Mouse (Mus musculus) effector memory CD4-positive, alpha-beta T cell, adult 7 months (primary cell): ENCODE data around the gene Olfr533. TPM values are rescaled to one million over a fixed set of nuclear protein-coding genes. Genes with fewer than 3 reads are reported as not detected.

Source experiments
- polyA plus RNA-seq: library from polyadenylated mRNA; unstranded; fragments of 100-300 nt; shearing (Covaris generic); gene quantifications from one replicate; pipeline ENCODE4 v1.2.1, GENCODE M21; 2017

Olfr533 gene
- not detected for polyA plus RNA-seq

DNA sequence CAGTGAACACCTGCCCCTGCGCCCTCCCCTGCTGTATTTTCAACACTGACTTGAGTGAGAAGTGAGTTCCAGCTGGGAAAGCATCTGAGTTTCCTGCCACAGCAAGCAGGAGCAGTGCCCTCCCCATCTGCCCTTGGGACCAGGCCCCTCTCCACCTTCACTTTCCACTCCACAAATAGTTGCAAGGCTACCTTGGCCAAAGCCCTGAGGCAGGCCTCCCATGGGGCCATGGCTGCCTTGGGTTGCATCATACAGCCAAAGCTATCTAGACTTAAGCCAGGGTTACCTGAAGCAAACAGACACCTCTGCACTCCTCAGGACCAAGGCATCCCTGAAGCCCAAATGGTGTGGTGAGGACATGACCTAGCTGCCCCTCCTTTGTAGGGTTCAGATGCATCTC, at the start of gene Olfr533:
TSS of gene Olfr533 (plus strand) at position 301 of the 400 bp plus-strand sequence.

GRCm38 (mm10) chr7:140421539-140421938, 41.6 kb upstream of the Olfr533 start, which contains the start of gene Olfr532:
TSS of gene Olfr532 (minus strand) at chr7:140421639.

DNA sequence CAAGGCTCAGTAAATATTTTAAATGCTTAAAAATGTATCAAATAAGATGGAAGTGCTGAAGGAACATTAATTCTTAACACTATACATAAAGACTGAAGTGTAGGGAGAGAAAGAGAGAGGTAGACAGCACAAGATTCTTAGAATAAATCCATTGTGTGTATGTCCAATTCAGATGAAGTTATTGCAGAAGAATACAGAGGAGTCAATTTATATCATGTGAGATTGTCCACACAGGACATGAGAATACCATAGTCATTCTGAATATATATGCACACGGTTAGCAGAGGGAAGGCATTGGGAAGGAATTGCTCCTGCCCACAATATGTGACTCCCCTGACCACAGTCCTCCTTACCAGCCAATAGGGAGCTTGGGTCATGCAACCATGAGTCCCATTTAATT, 20.7 kb downstream of the Olfr533 start, which contains the start of gene Olfr535:
TSS of gene Olfr535 (plus strand) at position 301 of the 400 bp plus-strand sequence.

DNA sequence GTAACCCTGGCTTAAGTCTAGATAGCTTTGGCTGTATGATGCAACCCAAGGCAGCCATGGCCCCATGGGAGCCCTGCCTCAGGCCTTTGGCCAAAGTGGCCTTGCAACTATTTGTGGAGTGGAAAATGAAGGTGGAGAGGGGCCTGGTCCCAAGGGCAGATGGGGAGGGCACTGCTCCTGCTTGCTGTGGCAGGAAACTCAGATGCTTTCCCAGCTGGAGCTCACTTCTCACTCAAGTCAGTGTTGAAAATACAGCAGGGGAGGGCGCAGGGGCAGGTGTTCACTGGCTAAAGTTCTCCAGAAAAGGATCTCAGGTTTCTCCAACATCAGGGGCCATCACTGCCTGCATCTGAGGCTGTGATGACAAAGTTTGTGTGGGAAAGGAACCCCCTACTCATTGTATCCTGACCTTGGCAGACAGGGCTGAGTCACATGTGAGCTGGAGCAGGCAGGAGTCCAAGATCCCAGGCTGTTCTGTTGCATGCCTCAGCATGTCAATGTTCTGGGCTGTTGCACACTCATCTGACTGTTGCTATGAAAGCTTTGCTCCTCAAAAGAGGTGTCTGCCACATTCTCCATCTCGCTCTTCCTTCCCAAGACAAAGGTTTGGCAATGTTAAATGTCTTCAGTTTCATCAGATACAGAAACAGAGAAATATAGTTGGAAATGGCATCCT, 44.3 kb downstream of the Olfr533 start, which contains the start of gene Olfr536:
TSS of gene Olfr536 (minus strand) at position 51 of the 676 bp plus-strand sequence.

Other genes starting within 250 kb of the Olfr533 start
- 2.2 TPM for gene Cd163l1, start 245.1 kb upstream of the Olfr533 start, polyA plus RNA-seq
- gene 5830411N06Rik, start 216.1 kb upstream of the Olfr533 start, polyA plus RNA-seq, result 18.7 TPM
- gene Olfr525, start 142.5 kb upstream of the Olfr533 start, polyA plus RNA-seq, result 0.32 TPM
- gene Olfr527, start 129.4 kb upstream of the Olfr533 start, polyA plus RNA-seq, result not detected
- gene Olfr60, start 101.7 kb upstream of the Olfr533 start, polyA plus RNA-seq, result not detected
- gene Olfr530, start 87.0 kb upstream of the Olfr533 start, polyA plus RNA-seq, result 1.5 TPM
- gene Olfr531, start 60.5 kb upstream of the Olfr533 start, polyA plus RNA-seq, result not detected
- gene Olfr532, start 41.7 kb upstream of the Olfr533 start, polyA plus RNA-seq, result 0.10 TPM
- gene Olfr535, start 20.8 kb downstream of the Olfr533 start, polyA plus RNA-seq, result not detected
- gene Olfr536, start 44.0 kb downstream of the Olfr533 start, polyA plus RNA-seq, result not detected
- not detected for gene Olfr538, start 104.5 kb downstream of the Olfr533 start, polyA plus RNA-seq
- gene Olfr46, start 137.9 kb downstream of the Olfr533 start, polyA plus RNA-seq, result 0.05 TPM
- gene Olfr61, start 165.6 kb downstream of the Olfr533 start, polyA plus RNA-seq, result not detected
- not detected for gene Olfr53, start 183.1 kb downstream of the Olfr533 start, polyA plus RNA-seq
- 0.21 TPM for gene Olfr539, start 196.6 kb downstream of the Olfr533 start, polyA plus RNA-seq
- gene Olfr45, start 218.6 kb downstream of the Olfr533 start, polyA plus RNA-seq, result 0.06 TPM
- gene Olfr541, start 233.9 kb downstream of the Olfr533 start, polyA plus RNA-seq, result not detected